Mouse (Mus musculus): Measurements from ENCODE around the gene Nckap5. TPM values are rescaled to one million over a fixed set of nuclear protein-coding genes. Genes with fewer than 3 reads are reported as not detected.

Nckap5 gene
- polyA plus RNA-seq, 1 experiment from 2014 or later = 3.2 TPM

- Histone ChIP-seq H3K27me3 (ENCODE audit: control insufficient read depth, insufficient read depth, low read length) (no peaks in the 10 kb centered on the region), H3K27ac (ENCODE audit: low read depth, low read length) (no peak overlapping the region), H3K4me3 (ENCODE audit: low read length) (no peak overlapping the region), H3K9ac (ENCODE audit: low read depth, low read length) (no peak overlapping the region), H3K4me2 (replicated peaks; ENCODE audit: low read depth, low read length) (no peak overlapping the region), H3K9me3 (ENCODE audit: control insufficient read depth, low read length) (no peaks in the 10 kb centered on the region), H3K4me1 (ENCODE audit: control insufficient read depth, insufficient read depth, low read length) (no peaks in the 10 kb centered on the region), H3K36me3 (ENCODE audit: control insufficient read depth, insufficient read depth, low read length) (no peaks in the 10 kb centered on the region)
- whole genome bisulfite sequencing = 19% methylated on average over 1 of the region's 1 CpGs
- ATAC-seq (ENCODE audit: low FRiP score, low TSS enrichment) = no peak
Measured at GRCm38 (mm10) chr1:126675142-126675541, 155.5 kb downstream of the Nckap5 start.

- Histone ChIP-seq H3K9ac (ENCODE audit: low read depth, low read length) (no peak overlapping the region), H3K27ac (ENCODE audit: low read depth, low read length) (no peak overlapping the region), H3K4me2 (replicated peaks; ENCODE audit: low read depth, low read length) (no peak overlapping the region), H3K36me3 (ENCODE audit: control insufficient read depth, insufficient read depth, low read length) (no peaks in the 10 kb centered on the region), H3K4me3 (ENCODE audit: low read length) (no peak overlapping the region), H3K4me1 (ENCODE audit: control insufficient read depth, insufficient read depth, low read length) (no peaks in the 10 kb centered on the region), H3K27me3 (ENCODE audit: control insufficient read depth, insufficient read depth, low read length) (no peaks in the 10 kb centered on the region), H3K9me3 (ENCODE audit: control insufficient read depth, low read length) (no peaks in the 10 kb centered on the region)
- 96% methylated on average over 2 of the region's 2 CpGs for WGBS
- no peak for ATAC-seq (ENCODE audit: low FRiP score, low TSS enrichment)
Measured at GRCm38 (mm10) chr1:126673238-126673637, 157.4 kb downstream of the Nckap5 start.

GRCm38 (mm10) chr1:126670507-126670906 is 160.1 kb downstream of the Nckap5 start:
- H3K36me3 ChIP-seq (ENCODE audit: control insufficient read depth, insufficient read depth, low read length) = no peaks in the 10 kb centered on the region
- 99% methylated on average over 3 of the region's 3 CpGs for WGBS
- no peak overlapping the region for H3K4me2 ChIP-seq (replicated peaks; ENCODE audit: low read depth, low read length)
- H3K27me3 ChIP-seq (ENCODE audit: control insufficient read depth, insufficient read depth, low read length) = no peaks in the 10 kb centered on the region
- H3K4me1 ChIP-seq (ENCODE audit: control insufficient read depth, insufficient read depth, low read length) = no peaks in the 10 kb centered on the region
- no peak for ATAC-seq (ENCODE audit: low FRiP score, low TSS enrichment)
- no peaks in the 10 kb centered on the region for H3K9me3 ChIP-seq (ENCODE audit: control insufficient read depth, low read length)
- H3K4me3 ChIP-seq (ENCODE audit: low read length) = no peak overlapping the region
- H3K9ac ChIP-seq (ENCODE audit: low read depth, low read length) = no peak overlapping the region
- no peak overlapping the region for H3K27ac ChIP-seq (ENCODE audit: low read depth, low read length)

- Histone ChIP-seq H3K4me3 (ENCODE audit: low read length) (no peak overlapping the region), H3K36me3 (ENCODE audit: control insufficient read depth, insufficient read depth, low read length) (no peaks in the 10 kb centered on the region), H3K27me3 (ENCODE audit: control insufficient read depth, insufficient read depth, low read length) (no peaks in the 10 kb centered on the region), H3K27ac (ENCODE audit: low read depth, low read length) (no peak overlapping the region), H3K9me3 (ENCODE audit: control insufficient read depth, low read length) (no peaks in the 10 kb centered on the region), H3K4me2 (replicated peaks; ENCODE audit: low read depth, low read length) (no peak overlapping the region), H3K4me1 (ENCODE audit: control insufficient read depth, insufficient read depth, low read length) (no peaks in the 10 kb centered on the region; the same call in 1 of the 2 replicates), H3K9ac (ENCODE audit: low read depth, low read length) (no peak overlapping the region)
- 49% methylated on average over 7 of the region's 7 CpGs for WGBS
- ATAC-seq (ENCODE audit: low FRiP score, low TSS enrichment) = peak; percentile 88
Measured at GRCm38 (mm10) chr1:126660098-126660999, 170.2 kb downstream of the Nckap5 start.

GRCm38 (mm10) chr1:126658731-126659130 is 171.9 kb downstream of the Nckap5 start:
- Histone ChIP-seq H3K27me3 (ENCODE audit: control insufficient read depth, insufficient read depth, low read length) (no peaks in the 10 kb centered on the region), H3K36me3 (ENCODE audit: control insufficient read depth, insufficient read depth, low read length) (no peaks in the 10 kb centered on the region), H3K27ac (ENCODE audit: low read depth, low read length) (no peak overlapping the region), H3K4me1 (ENCODE audit: control insufficient read depth, insufficient read depth, low read length) (no peaks in the 10 kb centered on the region; the same call in 1 of the 2 replicates), H3K4me2 (replicated peaks; ENCODE audit: low read depth, low read length) (no peak overlapping the region), H3K9ac (ENCODE audit: low read depth, low read length) (no peak overlapping the region), H3K9me3 (ENCODE audit: control insufficient read depth, low read length) (no peaks in the 10 kb centered on the region), H3K4me3 (ENCODE audit: low read length) (no peak overlapping the region)
- ATAC-seq (ENCODE audit: low FRiP score, low TSS enrichment) = no peak
- WGBS = 92% methylated on average over 11 of the region's 11 CpGs

- H3K9me3 ChIP-seq (ENCODE audit: control insufficient read depth, low read length) = no peaks in the 10 kb centered on the region
- no peaks in the 10 kb centered on the region for H3K36me3 ChIP-seq (ENCODE audit: control insufficient read depth, insufficient read depth, low read length)
- no peak overlapping the region for H3K27ac ChIP-seq (ENCODE audit: low read depth, low read length)
- no peaks in the 10 kb centered on the region for H3K27me3 ChIP-seq (ENCODE audit: control insufficient read depth, insufficient read depth, low read length)
- no peak overlapping the region for H3K4me3 ChIP-seq (ENCODE audit: low read length)
- ATAC-seq (ENCODE audit: low FRiP score, low TSS enrichment) = no peak
- H3K4me2 ChIP-seq (replicated peaks; ENCODE audit: low read depth, low read length) = no peak overlapping the region
- H3K4me1 ChIP-seq (ENCODE audit: control insufficient read depth, insufficient read depth, low read length) = no peaks in the 10 kb centered on the region; the same call in 1 of the 2 replicates
- H3K9ac ChIP-seq (ENCODE audit: low read depth, low read length) = no peak overlapping the region
- WGBS = 48% methylated on average over 2 of the region's 2 CpGs
Measured at GRCm38 (mm10) chr1:126656246-126656645, 174.4 kb downstream of the Nckap5 start.

GRCm38 (mm10) chr1:126652085-126652484 is 178.5 kb downstream of the Nckap5 start:
- no peak overlapping the region for H3K9ac ChIP-seq (ENCODE audit: low read depth, low read length)
- H3K4me3 ChIP-seq (ENCODE audit: low read length) = no peak overlapping the region
- H3K27me3 ChIP-seq (ENCODE audit: control insufficient read depth, insufficient read depth, low read length) = no peaks in the 10 kb centered on the region
- no peak for ATAC-seq (ENCODE audit: low FRiP score, low TSS enrichment)
- H3K9me3 ChIP-seq (ENCODE audit: control insufficient read depth, low read length) = no peaks in the 10 kb centered on the region
- WGBS = 77% methylated on average over 2 of the region's 2 CpGs
- no peaks in the 10 kb centered on the region for H3K4me1 ChIP-seq (ENCODE audit: control insufficient read depth, insufficient read depth, low read length)
- H3K27ac ChIP-seq (ENCODE audit: low read depth, low read length) = no peak overlapping the region
- H3K36me3 ChIP-seq (ENCODE audit: control insufficient read depth, insufficient read depth, low read length) = no peaks in the 10 kb centered on the region
- no peak overlapping the region for H3K4me2 ChIP-seq (replicated peaks; ENCODE audit: low read depth, low read length)

GRCm38 (mm10) chr1:126650806-126651205 is 179.8 kb downstream of the Nckap5 start:
- H3K36me3 ChIP-seq (ENCODE audit: control insufficient read depth, insufficient read depth, low read length) = no peaks in the 10 kb centered on the region
- no peak overlapping the region for H3K4me2 ChIP-seq (replicated peaks; ENCODE audit: low read depth, low read length)
- no peak overlapping the region for H3K27ac ChIP-seq (ENCODE audit: low read depth, low read length)
- 60% methylated on average over 5 of the region's 5 CpGs for WGBS
- no peaks in the 10 kb centered on the region for H3K27me3 ChIP-seq (ENCODE audit: control insufficient read depth, insufficient read depth, low read length)
- H3K4me3 ChIP-seq (ENCODE audit: low read length) = no peak overlapping the region
- no peaks in the 10 kb centered on the region for H3K9me3 ChIP-seq (ENCODE audit: control insufficient read depth, low read length)
- H3K9ac ChIP-seq (ENCODE audit: low read depth, low read length) = no peak overlapping the region
- ATAC-seq (ENCODE audit: low FRiP score, low TSS enrichment) = no peak
- no peaks in the 10 kb centered on the region for H3K4me1 ChIP-seq (ENCODE audit: control insufficient read depth, insufficient read depth, low read length)

GRCm38 (mm10) chr1:126642751-126643150 is 187.8 kb downstream of the Nckap5 start:
- 84% methylated on average over 5 of the region's 5 CpGs for WGBS
- no peak for ATAC-seq (ENCODE audit: low FRiP score, low TSS enrichment)
- H3K9me3 ChIP-seq (ENCODE audit: control insufficient read depth, low read length) = no peaks in the 10 kb centered on the region

More at GRCm38 (mm10) chr1:126642751-126643150, 187.8 kb downstream of the Nckap5 start:
- no peaks in the 10 kb centered on the region for H3K27me3 ChIP-seq (ENCODE audit: control insufficient read depth, insufficient read depth, low read length)
- H3K4me1 ChIP-seq (ENCODE audit: control insufficient read depth, insufficient read depth, low read length) = no peaks in the 10 kb centered on the region
- no peak overlapping the region for H3K4me3 ChIP-seq (ENCODE audit: low read length)
- no peaks in the 10 kb centered on the region for H3K36me3 ChIP-seq (ENCODE audit: control insufficient read depth, insufficient read depth, low read length)
- H3K4me2 ChIP-seq (replicated peaks; ENCODE audit: low read depth, low read length) = no peak overlapping the region
- no peak overlapping the region for H3K27ac ChIP-seq (ENCODE audit: low read depth, low read length)
- H3K9ac ChIP-seq (ENCODE audit: low read depth, low read length) = no peak overlapping the region

All from kidney, embryonic 14.5 days (tissue).